Mouse (Mus musculus) granulocyte monocyte progenitor cell, adult 5-6 weeks (primary cell): ENCODE measurements around the gene Hist1h2ac. TPM values are rescaled to one million over a fixed set of nuclear protein-coding genes. Genes with fewer than 3 reads are reported as not detected.

Experiments
- ATAC-seq: replicated peaks from 2 replicates; pipeline ENCODE4 v1.8.0; 2016; ENCODE audit warnings: mild to moderate bottlenecking, moderate TSS enrichment, inconsistent platforms; ENCODE audit not compliant: poor library complexity, severe bottlenecking
- total RNA-seq, 2 experiments: library from RNA; stranded (forward) in 1 of 2; stranded (reverse) in 1 of 2; fragments of 200-712, 200-1000 nt in 1 of 2; fragments of >200 nt in 1 of 2; fragmentation: Nextera tagmentation in 1 of 2; gene quantifications; 2 replicates each; pipeline ENCODE4 v1.2.3; 2014 to 2017

The Hist1h2ac gene
- total RNA-seq, 2 experiments from 2014 or later: 2.4 to 173 TPM

DNA sequence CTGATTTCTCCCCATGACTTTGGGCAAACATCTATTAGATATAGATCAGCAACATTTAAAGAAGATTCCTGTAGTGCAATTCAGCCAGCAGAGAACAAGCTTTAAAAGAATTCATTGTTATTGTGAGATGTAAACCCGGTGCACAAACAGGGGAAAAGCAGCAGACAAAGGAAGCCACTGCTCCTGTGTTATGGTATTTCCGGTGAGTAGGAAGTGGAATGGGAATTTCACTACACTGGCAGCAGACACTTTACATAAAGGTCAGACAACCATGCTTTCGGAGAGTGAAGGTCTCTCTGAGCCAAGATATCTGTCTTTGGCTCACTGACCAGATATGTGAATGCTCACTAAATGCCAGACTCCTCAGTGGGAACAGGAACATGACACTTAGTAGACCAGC is 21.2 kb downstream of the Hist1h2ac start:
- no peak for ATAC-seq

DNA sequence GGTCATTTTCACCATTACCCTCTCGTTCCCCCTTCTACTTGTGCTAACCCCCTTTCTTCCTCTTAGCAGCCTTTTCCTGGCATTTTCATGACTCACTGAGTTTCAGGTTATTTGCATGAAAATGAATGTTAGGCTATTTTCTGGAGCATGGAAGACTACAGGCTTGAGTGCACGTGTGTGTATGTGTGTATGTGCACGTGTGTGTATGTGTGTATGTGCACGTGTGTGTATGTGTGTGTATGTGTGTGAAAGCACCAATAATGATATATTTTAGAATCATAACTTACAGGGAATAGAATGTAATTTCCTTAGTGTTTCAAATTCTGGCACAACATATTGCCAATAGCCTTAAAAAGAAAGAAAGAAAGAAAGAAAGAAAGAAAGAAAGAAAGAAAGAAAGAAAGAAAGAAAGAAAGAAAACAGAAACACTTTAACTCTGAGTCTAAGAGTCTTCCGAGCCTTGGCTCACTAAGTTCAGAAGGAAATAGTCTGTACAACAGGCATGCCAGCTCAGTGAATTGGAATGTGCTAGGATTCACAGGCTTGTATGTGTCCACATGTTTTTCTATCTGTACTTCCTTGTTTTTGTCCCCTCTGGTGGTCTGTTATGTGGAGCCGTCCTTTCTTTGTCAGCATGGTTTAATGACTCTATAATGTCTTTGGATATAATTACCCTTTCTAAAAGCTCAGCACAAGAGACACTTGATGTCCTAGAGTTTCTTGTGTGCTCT is 23.9 kb downstream of the Hist1h2ac start:
- ATAC-seq: no peak

Other genes with a start within 250 kb of the Hist1h2ac start
Only the 30 nearest of the 36 such genes appear.
- 23.5 TPM in 1 of 2 replicates, not detected in the other for gene Hist1h2af, start 150.0 kb downstream of the Hist1h2ac start, total RNA-seq (2014; fragmentation: Nextera tagmentation)
- 2,010 and 2,453 TPM in 2 replicates for gene Hist1h2af, start 150.0 kb downstream of the Hist1h2ac start, total RNA-seq (2017)
- gene Hist1h3g, start 148.5 kb downstream of the Hist1h2ac start, total RNA-seq (2014; fragmentation: Nextera tagmentation): 60.4 and 108 TPM in 2 replicates
- 191 and 281 TPM in 2 replicates for gene Hist1h3g, start 148.5 kb downstream of the Hist1h2ac start, total RNA-seq (2017)
- gene Hist1h2bh, start 140.6 kb downstream of the Hist1h2ac start, total RNA-seq (2014; fragmentation: Nextera tagmentation): 17.1 and 20.3 TPM in 2 replicates
- 126 and 172 TPM in 2 replicates for gene Hist1h2bh, start 140.6 kb downstream of the Hist1h2ac start, total RNA-seq (2017)
- 4.9 and 8.2 TPM in 2 replicates for gene Hist1h3f, start 139.9 kb downstream of the Hist1h2ac start, total RNA-seq (2014; fragmentation: Nextera tagmentation)
- gene Hist1h3f, start 139.9 kb downstream of the Hist1h2ac start, total RNA-seq (2017): 77.5 and 127 TPM in 2 replicates
- 37.6 and 86.3 TPM in 2 replicates for gene Hist1h4f, start 132.3 kb downstream of the Hist1h2ac start, total RNA-seq (2014; fragmentation: Nextera tagmentation)
- gene Hist1h4f, start 132.3 kb downstream of the Hist1h2ac start, total RNA-seq (2017): 2,370 and 2,590 TPM in 2 replicates
- 13.1 and 13.2 TPM in 2 replicates for gene Hist1h1d, start 130.7 kb downstream of the Hist1h2ac start, total RNA-seq (2014; fragmentation: Nextera tagmentation)
- 109 and 113 TPM in 2 replicates for gene Hist1h1d, start 130.7 kb downstream of the Hist1h2ac start, total RNA-seq (2017)
- gene Hist1h3e, start 121.6 kb downstream of the Hist1h2ac start, total RNA-seq (2014; fragmentation: Nextera tagmentation): 27.2 and 37.9 TPM in 2 replicates
- 218 and 293 TPM in 2 replicates for gene Hist1h3e, start 121.6 kb downstream of the Hist1h2ac start, total RNA-seq (2017)
- gene Hist1h2ae, start 112.7 kb downstream of the Hist1h2ac start, total RNA-seq (2014; fragmentation: Nextera tagmentation): 5.5 and 7.4 TPM in 2 replicates
- gene Hist1h2ae, start 112.7 kb downstream of the Hist1h2ac start, total RNA-seq (2017): 405 and 464 TPM in 2 replicates
- gene Hist1h2bg, start 112.6 kb downstream of the Hist1h2ac start, total RNA-seq (2014; fragmentation: Nextera tagmentation): 160 and 268 TPM in 2 replicates
- gene Hist1h2bg, start 112.6 kb downstream of the Hist1h2ac start, total RNA-seq (2017): 1,365 and 1,429 TPM in 2 replicates
- 148 and 188 TPM in 2 replicates for gene Hist1h2bf, start 109.8 kb downstream of the Hist1h2ac start, total RNA-seq (2014; fragmentation: Nextera tagmentation)
- gene Hist1h2bf, start 109.8 kb downstream of the Hist1h2ac start, total RNA-seq (2017): 453 and 461 TPM in 2 replicates
- gene Hist1h2ad, start 109.6 kb downstream of the Hist1h2ac start, total RNA-seq (2014; fragmentation: Nextera tagmentation): not detected in 2 replicates
- gene Hist1h2ad, start 109.6 kb downstream of the Hist1h2ac start, total RNA-seq (2017): 685 and 1,721 TPM in 2 replicates
- gene Hist1h3d, start 108.2 kb downstream of the Hist1h2ac start, total RNA-seq (2014; fragmentation: Nextera tagmentation): 52.8 and 62.0 TPM in 2 replicates
- gene Hist1h3d, start 108.2 kb downstream of the Hist1h2ac start, total RNA-seq (2017): 83.5 and 136 TPM in 2 replicates
- gene Hist1h4d, start 102.3 kb downstream of the Hist1h2ac start, total RNA-seq (2014; fragmentation: Nextera tagmentation): 116 and 278 TPM in 2 replicates
- 929 and 1,118 TPM in 2 replicates for gene Hist1h4d, start 102.3 kb downstream of the Hist1h2ac start, total RNA-seq (2017)
- gene Hist1h2be, start 62.8 kb downstream of the Hist1h2ac start, total RNA-seq (2014; fragmentation: Nextera tagmentation): 16.4 and 17.5 TPM in 2 replicates
- 82.4 and 146 TPM in 2 replicates for gene Hist1h2be, start 62.8 kb downstream of the Hist1h2ac start, total RNA-seq (2017)
- gene Hist1h1e, start 61.4 kb downstream of the Hist1h2ac start, total RNA-seq (2014; fragmentation: Nextera tagmentation): 111 and 199 TPM in 2 replicates
- 255 and 282 TPM in 2 replicates for gene Hist1h1e, start 61.4 kb downstream of the Hist1h2ac start, total RNA-seq (2017)
- gene Hist1h2bc, start 251 bp upstream of the Hist1h2ac start, total RNA-seq (2014; fragmentation: Nextera tagmentation): 57.7 and 70.7 TPM in 2 replicates
- gene Hist1h2bc, start 251 bp upstream of the Hist1h2ac start, total RNA-seq (2017): 274 and 374 TPM in 2 replicates
- gene Hist1h1t, start 11.9 kb upstream of the Hist1h2ac start, total RNA-seq (2014; fragmentation: Nextera tagmentation): not detected in 2 replicates
- gene Hist1h1t, start 11.9 kb upstream of the Hist1h2ac start, total RNA-seq (2017): 1.0 TPM in 1 of 2 replicates, not detected in the other
- gene Hist1h4c, start 14.5 kb upstream of the Hist1h2ac start, total RNA-seq (2014; fragmentation: Nextera tagmentation): 14.3 and 82.6 TPM in 2 replicates
- gene Hist1h4c, start 14.5 kb upstream of the Hist1h2ac start, total RNA-seq (2017): 308 and 366 TPM in 2 replicates
- 7.9 and 19.9 TPM in 2 replicates for gene Hfe, start 26.9 kb upstream of the Hist1h2ac start, total RNA-seq (2014; fragmentation: Nextera tagmentation)
- 7.6 and 9.7 TPM in 2 replicates for gene Hfe, start 26.9 kb upstream of the Hist1h2ac start, total RNA-seq (2017)
- 61.8 and 110 TPM in 2 replicates for gene Hist1h1c, start 54.9 kb upstream of the Hist1h2ac start, total RNA-seq (2014; fragmentation: Nextera tagmentation)
- gene Hist1h1c, start 54.9 kb upstream of the Hist1h2ac start, total RNA-seq (2017): 737 and 810 TPM in 2 replicates
- gene Hist1h3c, start 61.7 kb upstream of the Hist1h2ac start, total RNA-seq (2014; fragmentation: Nextera tagmentation): 24.5 and 38.0 TPM in 2 replicates
- 507 and 886 TPM in 2 replicates for gene Hist1h3c, start 61.7 kb upstream of the Hist1h2ac start, total RNA-seq (2017)
- gene Hist1h2bb, start 62.8 kb upstream of the Hist1h2ac start, total RNA-seq (2014; fragmentation: Nextera tagmentation): 155 and 176 TPM in 2 replicates
- 3,446 and 3,529 TPM in 2 replicates for gene Hist1h2bb, start 62.8 kb upstream of the Hist1h2ac start, total RNA-seq (2017)
- gene Hist1h2ab, start 67.2 kb upstream of the Hist1h2ac start, total RNA-seq (2014; fragmentation: Nextera tagmentation): 9.2 and 31.4 TPM in 2 replicates
- gene Hist1h2ab, start 67.2 kb upstream of the Hist1h2ac start, total RNA-seq (2017): 1,996 and 2,074 TPM in 2 replicates
- gene Hist1h3b, start 68.3 kb upstream of the Hist1h2ac start, total RNA-seq (2014; fragmentation: Nextera tagmentation): 92.5 and 158 TPM in 2 replicates
- 628 and 657 TPM in 2 replicates for gene Hist1h3b, start 68.3 kb upstream of the Hist1h2ac start, total RNA-seq (2017)
- 70.4 and 87.8 TPM in 2 replicates for gene Hist1h4b, start 73.1 kb upstream of the Hist1h2ac start, total RNA-seq (2014; fragmentation: Nextera tagmentation)
- 487 and 745 TPM in 2 replicates for gene Hist1h4b, start 73.1 kb upstream of the Hist1h2ac start, total RNA-seq (2017)
- gene Hist1h4a, start 77.3 kb upstream of the Hist1h2ac start, total RNA-seq (2014; fragmentation: Nextera tagmentation): 9.3 and 71.7 TPM in 2 replicates
- 657 and 709 TPM in 2 replicates for gene Hist1h4a, start 77.3 kb upstream of the Hist1h2ac start, total RNA-seq (2017)
- gene Hist1h3a, start 78.4 kb upstream of the Hist1h2ac start, total RNA-seq (2014; fragmentation: Nextera tagmentation): 33.7 and 64.5 TPM in 2 replicates
- gene Hist1h3a, start 78.4 kb upstream of the Hist1h2ac start, total RNA-seq (2017): 287 and 376 TPM in 2 replicates
- gene Hist1h1a, start 79.7 kb upstream of the Hist1h2ac start, total RNA-seq (2014; fragmentation: Nextera tagmentation): 143 and 207 TPM in 2 replicates
- 1,974 and 2,146 TPM in 2 replicates for gene Hist1h1a, start 79.7 kb upstream of the Hist1h2ac start, total RNA-seq (2017)
- not detected in 2 replicates for gene Trim38, start 86.0 kb upstream of the Hist1h2ac start, total RNA-seq (2014; fragmentation: Nextera tagmentation)
- gene Trim38, start 86.0 kb upstream of the Hist1h2ac start, total RNA-seq (2017): not detected in 2 replicates
- not detected in 2 replicates for gene Slc17a2, start 123.0 kb upstream of the Hist1h2ac start, total RNA-seq (2014; fragmentation: Nextera tagmentation)
- not detected in 2 replicates for gene Slc17a2, start 123.0 kb upstream of the Hist1h2ac start, total RNA-seq (2017)